Mouse (Mus musculus) erythroblast, embryonic 14.5 days (primary cell): ENCODE measurements around the gene Arrdc3. TPM values are rescaled to one million over a fixed set of nuclear protein-coding genes. Genes with fewer than 3 reads are reported as not detected.

Experiments
- H3K27me3 ChIP-seq: 2 replicates; pipeline ENCODE4 v1.6.1; 2012; ENCODE audit warnings: inconsistent platforms; ENCODE audit not compliant: control insufficient read depth
- H3K36me3 ChIP-seq: 2 replicates; pipeline ENCODE4 v1.6.1; 2012; ENCODE audit warnings: mild to moderate bottlenecking, inconsistent platforms; ENCODE audit not compliant: control insufficient read depth
- H3K4me1 ChIP-seq: 2 replicates; pipeline ENCODE4 v1.6.1; 2012; ENCODE audit warnings: inconsistent platforms; ENCODE audit not compliant: control insufficient read depth
- H3K4me3 ChIP-seq: replicated peaks from 2 replicates; pipeline ENCODE3; 2012; ENCODE audit warnings: moderate library complexity, mild to moderate bottlenecking, inconsistent platforms
- H3K9me3 ChIP-seq: 2 replicates; pipeline ENCODE4 v1.6.1; 2012; ENCODE audit warnings: low read length, inconsistent platforms, mixed read lengths; ENCODE audit not compliant: control insufficient read depth
- GATA1 ChIP-seq: IDR thresholded peaks from 2 replicates; pipeline ENCODE4 v1.6.1; 2012; ENCODE audit warnings: low read length, inconsistent platforms, mixed read lengths
- TAL1 ChIP-seq: IDR thresholded peaks from 3 replicates; pipeline ENCODE4 v1.6.1; 2012; ENCODE audit warnings: low read length, inconsistent platforms, mixed read lengths
- polyA plus RNA-seq: library from polyadenylated mRNA; stranded (reverse); fragments of >175 nt; gene quantifications from 2 replicates; pipeline ENCODE4 v1.2.3, GENCODE M21; 2012

The Arrdc3 gene
- polyA plus RNA-seq, 1 experiment, result 0.54 TPM

- no peaks in the 10 kb centered on the region for H3K27me3 ChIP-seq
- H3K4me3 ChIP-seq, result no peak overlapping the region
- TF ChIP-seq GATA1, result no peak
- no peak for TF ChIP-seq TAL1
- H3K36me3 ChIP-seq, result no peaks in the 10 kb centered on the region
- no peaks in the 10 kb centered on the region for H3K4me1 ChIP-seq
- H3K9me3 ChIP-seq, result no peaks in the 10 kb centered on the region
Observed at GRCm38 (mm10) chr13:80939866-80940265, 56.7 kb downstream of the Arrdc3 start.

DNA sequence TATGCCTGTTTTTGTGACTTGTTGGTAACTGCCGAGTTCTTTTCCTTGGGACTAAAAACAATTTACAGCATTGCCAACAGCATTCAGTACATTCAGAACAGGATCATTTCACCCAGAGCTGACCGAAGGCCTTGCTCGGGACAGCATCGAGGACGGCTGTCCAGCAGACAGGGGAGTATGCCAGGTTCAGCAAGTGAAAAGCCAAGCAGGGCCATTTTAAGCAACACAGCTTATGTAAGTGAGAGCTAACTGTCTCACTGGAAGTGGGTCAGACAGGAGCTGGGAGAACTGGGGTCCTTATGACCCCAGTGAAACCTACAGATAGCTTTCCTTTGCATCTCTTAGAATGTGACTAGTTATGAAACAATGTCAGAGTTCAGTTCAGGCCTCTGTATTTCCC is 57.2 kb downstream of the Arrdc3 start:
- H3K36me3 ChIP-seq, result no peaks in the 10 kb centered on the region
- H3K27me3 ChIP-seq, result no peaks in the 10 kb centered on the region
- H3K4me1 ChIP-seq, result no peaks in the 10 kb centered on the region
- no peak overlapping the region for H3K4me3 ChIP-seq
- TF ChIP-seq GATA1 (no peak), TAL1 (no peak)
- no peaks in the 10 kb centered on the region for H3K9me3 ChIP-seq

GRCm38 (mm10) chr13:80940860-80941630 is 57.9 kb downstream of the Arrdc3 start:
- Histone ChIP-seq H3K36me3 (no peaks in the 10 kb centered on the region), H3K4me1 (no peaks in the 10 kb centered on the region), H3K4me3 (no peak overlapping the region), H3K27me3 (no peaks in the 10 kb centered on the region), H3K9me3 (no peaks in the 10 kb centered on the region)
- no peak for TF ChIP-seq GATA1
- no peak for TF ChIP-seq TAL1

DNA sequence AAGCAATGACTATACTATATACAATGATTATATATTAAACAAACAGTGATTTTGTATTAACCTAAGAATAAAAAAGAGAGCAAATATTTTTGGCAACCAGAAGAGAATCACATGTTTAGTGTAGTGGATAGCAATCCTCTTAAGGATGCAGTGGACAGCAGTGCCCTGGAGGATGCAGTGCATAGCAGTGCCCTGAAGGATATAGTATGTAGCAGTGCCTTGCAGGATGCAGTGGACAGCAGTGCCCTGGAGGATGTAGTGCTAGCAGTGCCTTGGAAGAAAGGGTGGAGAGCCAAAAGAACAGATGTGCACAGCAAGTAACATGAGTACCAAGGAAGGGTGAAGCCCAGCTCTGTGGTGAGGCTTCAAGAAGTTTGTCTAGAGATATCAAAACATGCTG is 61.3 kb downstream of the Arrdc3 start:
- H3K9me3 ChIP-seq, result no peaks in the 10 kb centered on the region
- no peaks in the 10 kb centered on the region for H3K4me1 ChIP-seq
- no peaks in the 10 kb centered on the region for H3K27me3 ChIP-seq
- no peaks in the 10 kb centered on the region for H3K36me3 ChIP-seq
- TF ChIP-seq TAL1 (no peak), GATA1 (no peak)
- H3K4me3 ChIP-seq, result no peak overlapping the region
